In genomic region chr8:70117611-70118010, GRCm38 (mm10) we compare ENCODE assay signal across 1 mouse cellular context.
TF ChIP-seq lines count a peak whose summit lies in the region.

No protein-coding gene starts in this region.

TF ChIP-seq in MEL, 35 proteins besides CTCF, POLR2A, EP300 and RAD21:
- TF ChIP-seq JUND (IDR thresholded peaks at IDR 0.05; ENCODE audit: low read depth, low read length) (no peak), SIN3A (IDR thresholded peaks at IDR 0.05; ENCODE audit: low read length) (peak; percentile 89)
